Comparison of ENCODE assay signal across 26 mouse cellular contexts in genomic region chr3:70003126-70003764, GRCm38 (mm10). TPM values are rescaled to one million over a fixed set of nuclear protein-coding genes. Genes with fewer than 3 reads are reported as not detected.
DNase-seq lines count a peak whose midpoint lies in the region; ATAC-seq and TF ChIP-seq lines count a peak whose summit lies in the region.
"Had no signal": no experiment of that assay in that cellular context is flagged by ENCODE, and none has a peak within 500 bp of the region (broad histone marks: within the 10 kb centered on the region; RNA-seq: fewer than 3 reads in every experiment).

No protein-coding gene starts in this region.

- peaks cover 3% of the 10 kb centered on the region; the same call in 1 of the 2 replicates for H3K4me1 ChIP-seq in embryonic facial prominence, embryonic 14.5 days (ENCODE audit: control insufficient read depth, insufficient read depth, low read length)
- H3K4me1 ChIP-seq in embryonic facial prominence, embryonic 10.5 days = peaks cover 11% of the 10 kb centered on the region
- no peaks in the 10 kb centered on the region for H3K4me1 ChIP-seq in hindbrain, embryonic 16.5 days (ENCODE audit: control insufficient read depth, insufficient read depth, low read depth, low read length)
- no peaks in the 10 kb centered on the region for H3K4me1 ChIP-seq in hindbrain, embryonic 11.5 days (replicated peaks; ENCODE audit: control insufficient read depth, insufficient read depth, low read length)
- peaks cover 8% of the 10 kb centered on the region for H3K4me1 ChIP-seq in limb, embryonic 12.5 days (replicated peaks)
- H3K4me1 ChIP-seq in limb, embryonic 10.5 days = peaks cover 4% of the 10 kb centered on the region; the same call in 1 of the 2 replicates
- no peaks in the 10 kb centered on the region for H3K4me1 ChIP-seq in intestine, postnatal 0 days (replicated peaks; ENCODE audit: control insufficient read depth, insufficient read depth, low read length)
- H3K4me1 ChIP-seq: heart, embryonic 13.5 days; kidney, embryonic 15.5 days; liver, embryonic 15.5 days; lung, embryonic 15.5 days; midbrain, embryonic 15.5 days; stomach, embryonic 15.5 days had no signal

- no peak overlapping the region for H3K27ac ChIP-seq in embryonic facial prominence, embryonic 14.5 days (replicated peaks; ENCODE audit: low read depth, low read length)
- no peak overlapping the region for H3K27ac ChIP-seq in embryonic facial prominence, embryonic 10.5 days (replicated peaks)
- H3K27ac ChIP-seq in hindbrain, embryonic 16.5 days (ENCODE audit: low read depth, low read length) = no peak overlapping the region
- H3K27ac ChIP-seq in hindbrain, embryonic 11.5 days (ENCODE audit: low read depth, low read length) = no peak overlapping the region
- H3K27ac ChIP-seq in limb, embryonic 12.5 days = no peak overlapping the region
- no peak overlapping the region for H3K27ac ChIP-seq in limb, embryonic 10.5 days
- no peak overlapping the region for H3K27ac ChIP-seq in intestine, postnatal 0 days (ENCODE audit: low read depth, low read length)
- H3K27ac ChIP-seq: forebrain, embryonic 12.5 days; heart, adult 2 months; heart, embryonic 13.5 days; hindbrain, embryonic 14.5 days; kidney, embryonic 15.5 days; liver, embryonic 15.5 days; lung, embryonic 15.5 days; midbrain, embryonic 15.5 days; stomach, embryonic 15.5 days had no signal

- no peaks in the 10 kb centered on the region for H3K27me3 ChIP-seq in embryonic facial prominence, embryonic 14.5 days (replicated peaks; ENCODE audit: control insufficient read depth, insufficient read depth, low read length)
- no peaks in the 10 kb centered on the region for H3K27me3 ChIP-seq in embryonic facial prominence, embryonic 10.5 days (replicated peaks; ENCODE audit: low read depth, poor library complexity, severe bottlenecking)
- H3K27me3 ChIP-seq in hindbrain, embryonic 16.5 days (replicated peaks; ENCODE audit: control insufficient read depth, insufficient read depth, low read length) = no peaks in the 10 kb centered on the region
- no peaks in the 10 kb centered on the region for H3K27me3 ChIP-seq in hindbrain, embryonic 11.5 days (ENCODE audit: control insufficient read depth, insufficient read depth, low read length)
- no peaks in the 10 kb centered on the region for H3K27me3 ChIP-seq in limb, embryonic 12.5 days
- no peaks in the 10 kb centered on the region for H3K27me3 ChIP-seq in limb, embryonic 10.5 days (ENCODE audit: low read depth, poor library complexity, severe bottlenecking)
- no peaks in the 10 kb centered on the region for H3K27me3 ChIP-seq in intestine, postnatal 0 days (replicated peaks; ENCODE audit: control insufficient read depth, insufficient read depth, low read length)
- H3K27me3 ChIP-seq: forebrain, embryonic 12.5 days; heart, embryonic 13.5 days; kidney, embryonic 15.5 days; liver, embryonic 15.5 days; lung, embryonic 15.5 days; midbrain, embryonic 15.5 days; stomach, embryonic 15.5 days had no signal

- peak; percentile 21 for DNase-seq in embryonic facial prominence, embryonic 14.5 days (ENCODE audit: low spot score)
- DNase-seq in embryonic facial prominence, embryonic 10.5 days (ENCODE audit: low spot score) = no peak
- DNase-seq in hindbrain, embryonic 11.5 days (ENCODE audit: low spot score) = no peak
- DNase-seq in limb, embryonic 10.5 days (ENCODE audit: low spot score) = no peak
- DNase-seq in brain, adult 2 months (ENCODE audit: low read depth, low spot score) = peak; percentile 36
- DNase-seq: cerebellum, adult 11-12 months; gastrocnemius, postnatal 36 days; heart, adult 2 months; heart, postnatal 14 days; kidney, adult 11 months; lung, postnatal 36 days; thymus, adult 18-20 months; thymus, postnatal 36 days had no signal

- TF ChIP-seq CTCF in intestine, postnatal 0 days (IDR thresholded peaks at IDR 0.05; ENCODE audit: low read depth) = no peak

- H3K4me3 ChIP-seq in embryonic facial prominence, embryonic 14.5 days (ENCODE audit: low read depth, low read length) = no peak overlapping the region
- no peak overlapping the region for H3K4me3 ChIP-seq in embryonic facial prominence, embryonic 10.5 days
- no peak overlapping the region for H3K4me3 ChIP-seq in hindbrain, embryonic 16.5 days (ENCODE audit: low read length)
- H3K4me3 ChIP-seq in hindbrain, embryonic 11.5 days (ENCODE audit: low read depth, low read length) = no peak overlapping the region
- H3K4me3 ChIP-seq in limb, embryonic 12.5 days (replicated peaks) = no peak overlapping the region
- H3K4me3 ChIP-seq in limb, embryonic 10.5 days = no peak overlapping the region
- no peak overlapping the region for H3K4me3 ChIP-seq in intestine, postnatal 0 days (ENCODE audit: low read depth, low read length)
- H3K4me3 ChIP-seq: forebrain, embryonic 12.5 days; heart, adult 2 months; heart, embryonic 13.5 days; kidney, embryonic 15.5 days; liver, embryonic 15.5 days; lung, embryonic 15.5 days; midbrain, embryonic 15.5 days; stomach, embryonic 15.5 days had no signal

- no peak overlapping the region for H3K4me2 ChIP-seq in embryonic facial prominence, embryonic 14.5 days (ENCODE audit: low read depth, low read length)
- H3K4me2 ChIP-seq in hindbrain, embryonic 16.5 days (ENCODE audit: low read length) = no peak overlapping the region
- no peak overlapping the region for H3K4me2 ChIP-seq in hindbrain, embryonic 11.5 days (replicated peaks; ENCODE audit: low read depth, low read length)
- H3K4me2 ChIP-seq in limb, embryonic 12.5 days = peak overlapping the region; percentile 19; the same call in 1 of the 2 replicates
- H3K4me2 ChIP-seq in intestine, postnatal 0 days (replicated peaks; ENCODE audit: low read depth) = no peak overlapping the region
- H3K4me2 ChIP-seq: forebrain, embryonic 12.5 days; heart, embryonic 13.5 days; hindbrain, embryonic 14.5 days; kidney, embryonic 15.5 days; liver, embryonic 15.5 days; lung, embryonic 15.5 days; midbrain, embryonic 15.5 days; stomach, embryonic 15.5 days had no signal

- no peak overlapping the region for H3K9ac ChIP-seq in embryonic facial prominence, embryonic 14.5 days (ENCODE audit: low read depth, low read length)
- H3K9ac ChIP-seq in hindbrain, embryonic 16.5 days (ENCODE audit: low read depth, low read length) = no peak overlapping the region
- no peak overlapping the region for H3K9ac ChIP-seq in hindbrain, embryonic 11.5 days (ENCODE audit: low read depth, low read length)
- H3K9ac ChIP-seq in limb, embryonic 12.5 days (replicated peaks) = no peak overlapping the region
- H3K9ac ChIP-seq in intestine, postnatal 0 days (ENCODE audit: low read depth, low read length) = no peak overlapping the region
- H3K9ac ChIP-seq: forebrain, embryonic 12.5 days; heart, embryonic 13.5 days; hindbrain, embryonic 14.5 days; kidney, embryonic 15.5 days; liver, embryonic 15.5 days; lung, embryonic 15.5 days; midbrain, embryonic 15.5 days; stomach, embryonic 15.5 days had no signal

- no peaks in the 10 kb centered on the region for H3K36me3 ChIP-seq in embryonic facial prominence, embryonic 14.5 days (ENCODE audit: control insufficient read depth, insufficient read depth, low read length)
- no peaks in the 10 kb centered on the region for H3K36me3 ChIP-seq in embryonic facial prominence, embryonic 10.5 days (replicated peaks)
- H3K36me3 ChIP-seq in hindbrain, embryonic 16.5 days (ENCODE audit: control insufficient read depth, insufficient read depth, low read length) = no peaks in the 10 kb centered on the region
- no peaks in the 10 kb centered on the region for H3K36me3 ChIP-seq in hindbrain, embryonic 11.5 days (ENCODE audit: control insufficient read depth, insufficient read depth, low read length)
- H3K36me3 ChIP-seq in limb, embryonic 12.5 days = no peaks in the 10 kb centered on the region
- H3K36me3 ChIP-seq in limb, embryonic 10.5 days = no peaks in the 10 kb centered on the region
- no peaks in the 10 kb centered on the region for H3K36me3 ChIP-seq in intestine, postnatal 0 days (ENCODE audit: control insufficient read depth, insufficient read depth)
- H3K36me3 ChIP-seq: forebrain, embryonic 12.5 days; heart, embryonic 13.5 days; kidney, embryonic 15.5 days; liver, embryonic 15.5 days; lung, embryonic 15.5 days; midbrain, embryonic 15.5 days; stomach, embryonic 15.5 days had no signal

- WGBS in embryonic facial prominence, embryonic 14.5 days = 71% methylated on average over 17 of the region's 17 CpGs
- WGBS in embryonic facial prominence, embryonic 10.5 days = 83% methylated on average over 17 of the region's 17 CpGs
- 68% methylated on average over 17 of the region's 17 CpGs for WGBS in hindbrain, embryonic 16.5 days
- 84% methylated on average over 17 of the region's 17 CpGs for WGBS in hindbrain, embryonic 11.5 days
- 73% methylated on average over 17 of the region's 17 CpGs for WGBS in limb, embryonic 12.5 days
- 82% methylated on average over 17 of the region's 17 CpGs for WGBS in limb, embryonic 10.5 days
- WGBS in intestine, postnatal 0 days = 84% methylated on average over 17 of the region's 17 CpGs

- 0 out of 2 replicates have a peak, but pooled peaks have one; percentile 22 for ATAC-seq in embryonic facial prominence, embryonic 14.5 days (ENCODE audit: low read depth)
- ATAC-seq in hindbrain, embryonic 16.5 days = 0 out of 2 replicates have a peak, but pooled peaks have one; percentile 51
- no peak for ATAC-seq in hindbrain, embryonic 11.5 days (ENCODE audit: low FRiP score)
- no peak for ATAC-seq in limb, embryonic 12.5 days (ENCODE audit: insufficient number of reproducible peaks, insufficient read depth, low FRiP score, low TSS enrichment, low read depth)
- ATAC-seq in intestine, postnatal 0 days = no peak

- no peaks in the 10 kb centered on the region for H3K9me3 ChIP-seq in embryonic facial prominence, embryonic 14.5 days (ENCODE audit: control insufficient read depth, low read length)
- H3K9me3 ChIP-seq in embryonic facial prominence, embryonic 10.5 days = no peaks in the 10 kb centered on the region
- H3K9me3 ChIP-seq in hindbrain, embryonic 16.5 days (ENCODE audit: control insufficient read depth, low read length) = no peaks in the 10 kb centered on the region
- no peaks in the 10 kb centered on the region for H3K9me3 ChIP-seq in hindbrain, embryonic 11.5 days (ENCODE audit: control insufficient read depth, low read length)
- H3K9me3 ChIP-seq in limb, embryonic 12.5 days = no peaks in the 10 kb centered on the region
- H3K9me3 ChIP-seq in limb, embryonic 10.5 days (replicated peaks) = no peaks in the 10 kb centered on the region
- no peaks in the 10 kb centered on the region for H3K9me3 ChIP-seq in intestine, postnatal 0 days (ENCODE audit: control insufficient read depth)
- H3K9me3 ChIP-seq: forebrain, embryonic 12.5 days; heart, embryonic 13.5 days; kidney, embryonic 15.5 days; liver, embryonic 15.5 days; lung, embryonic 15.5 days; midbrain, embryonic 15.5 days; stomach, embryonic 15.5 days had no signal

RNA-seq across cellular contexts. Expression of gene Otol1, which starts 4.2 kb away (rescaled TPM):
- polyA plus RNA-seq in embryonic facial prominence, embryonic 14.5 days (2014; fragmentation: Nextera tagmentation; extraction: Ambion mirVana) = 0.10 and 0.34 TPM in 2 replicates
- polyA plus RNA-seq in embryonic facial prominence, embryonic 10.5 days (2016; fragmentation: Nextera tagmentation; extraction: Ambion mirVana) = 0.23 TPM in 1 of 2 replicates, not detected in the other
- polyA plus RNA-seq in hindbrain, embryonic 16.5 days (2015; fragmentation: Nextera tagmentation; extraction: Ambion mirVana) = 0.09 TPM in 2 replicates
- polyA plus RNA-seq in hindbrain, embryonic 11.5 days (2014; fragmentation: Nextera tagmentation; extraction: Ambion mirVana) = 0.31 and 0.37 TPM in 2 replicates
- not detected in 2 replicates for polyA plus RNA-seq in limb, embryonic 12.5 days (2016; fragmentation: Nextera tagmentation; extraction: Ambion mirVana)
- not detected in 2 replicates for polyA plus RNA-seq in limb, embryonic 10.5 days (2016; fragmentation: Nextera tagmentation; extraction: Ambion mirVana)
- polyA plus RNA-seq in intestine, postnatal 0 days (2015; fragmentation: Nextera tagmentation; extraction: Ambion mirVana) = not detected in 2 replicates
- polyA plus RNA-seq: cortical plate, adult 2 months; embryonic facial prominence, embryonic 11.5 days; forebrain, embryonic 12.5 days; heart, adult 2 months; heart, embryonic 13.5 days; hindbrain, embryonic 14.5 days; kidney, embryonic 15.5 days; liver, embryonic 15.5 days; lung, embryonic 15.5 days; midbrain, embryonic 15.5 days; stomach, embryonic 15.5 days had no signal

Comparison
In these comparisons a context has a peak if more than half of its experiments do, and no peak if none do; other contexts are left out.
1. ATAC-seq: peak in embryonic facial prominence, embryonic 14.5 days (single experiment) and hindbrain, embryonic 16.5 days (single experiment); none in hindbrain, embryonic 11.5 days (single experiment), limb, embryonic 12.5 days (single experiment) and intestine, postnatal 0 days (single experiment).
2. DNase-seq: peak in embryonic facial prominence, embryonic 14.5 days (single experiment) and brain, adult 2 months (single experiment); none in embryonic facial prominence, embryonic 10.5 days (single experiment), hindbrain, embryonic 11.5 days (single experiment) and limb, embryonic 10.5 days (single experiment).